Mouse (Mus musculus) embryonic facial prominence, embryonic 13.5 days (tissue): ENCODE data around the gene Gpr3. TPM values are rescaled to one million over a fixed set of nuclear protein-coding genes. Genes with fewer than 3 reads are reported as not detected.
A peak's percentile ranks its signal among the peaks of the same experiment; 100 is the strongest.

Experiments
- ATAC-seq: fragments of 200-750 bp; cut with Nextera tagmentation; 2 replicates; pipeline ENCODE4 v1.8.0; 2017; ENCODE audit warnings: low read depth; ENCODE audit not compliant: insufficient number of reproducible peaks, insufficient read depth, low FRiP score, low TSS enrichment
- H3K27ac ChIP-seq: fragments of 300-500 bp; sonication (generic); 2 replicates; pipeline ENCODE4 v1.5.1; 2015; ENCODE audit warnings: moderate library complexity, mild to moderate bottlenecking, inconsistent platforms
- H3K27me3 ChIP-seq: fragments of 300-500 bp; sonication (generic); 2 replicates; pipeline ENCODE4 v1.6.1; 2015; ENCODE audit warnings: mild to moderate bottlenecking, inconsistent platforms
- H3K36me3 ChIP-seq: fragments of 300-500 bp; sonication (generic); 2 replicates; pipeline ENCODE4 v1.6.1; 2015; ENCODE audit warnings: mild to moderate bottlenecking, inconsistent platforms
- H3K4me1 ChIP-seq: fragments of 300-500 bp; sonication (generic); 2 replicates; pipeline ENCODE4 v1.6.1; 2015; ENCODE audit warnings: inconsistent platforms
- H3K4me2 ChIP-seq: fragments of 300-500 bp; sonication (generic); 2 replicates; pipeline ENCODE4 v1.6.1; 2015; ENCODE audit warnings: moderate library complexity, mild to moderate bottlenecking, inconsistent platforms
- H3K4me3 ChIP-seq: fragments of 300-500 bp; sonication (generic); 2 replicates; pipeline ENCODE4 v1.5.1; 2015; ENCODE audit warnings: mild to moderate bottlenecking, inconsistent platforms
- H3K9ac ChIP-seq: fragments of 300-500 bp; sonication (generic); 2 replicates; pipeline ENCODE4 v1.6.1; 2015; ENCODE audit warnings: mild to moderate bottlenecking, inconsistent platforms
- H3K9me3 ChIP-seq: fragments of 300-500 bp; sonication (generic); 2 replicates; pipeline ENCODE4 v1.6.1; 2016; ENCODE audit warnings: inconsistent platforms
- WGBS: fragments of 180-500 bp; shearing (Covaris S2); methylation state at CpG from one replicate; pipeline ENCODE4 v1.1.7; 2015; ENCODE audit warnings: mixed read lengths; 5-methylcytosine and 5-hydroxymethylcytosine counted together
- polyA plus RNA-seq: library from polyadenylated mRNA; unstranded; fragments of >200 nt; fragmentation: Nextera tagmentation; extraction: Ambion mirVana; gene quantifications from 2 replicates; pipeline ENCODE4 v1.2.1, GENCODE M21; 2015

The Gpr3 gene
- polyA plus RNA-seq, 1 experiment from 2014 or later = 0.15 TPM

GRCm38 (mm10) chr4:133178305-133178704 lies 34.0 kb downstream of the Gpr3 start:
- peaks cover 53% of the 10 kb centered on the region for H3K36me3 ChIP-seq
- ATAC-seq = no peak

DNA sequence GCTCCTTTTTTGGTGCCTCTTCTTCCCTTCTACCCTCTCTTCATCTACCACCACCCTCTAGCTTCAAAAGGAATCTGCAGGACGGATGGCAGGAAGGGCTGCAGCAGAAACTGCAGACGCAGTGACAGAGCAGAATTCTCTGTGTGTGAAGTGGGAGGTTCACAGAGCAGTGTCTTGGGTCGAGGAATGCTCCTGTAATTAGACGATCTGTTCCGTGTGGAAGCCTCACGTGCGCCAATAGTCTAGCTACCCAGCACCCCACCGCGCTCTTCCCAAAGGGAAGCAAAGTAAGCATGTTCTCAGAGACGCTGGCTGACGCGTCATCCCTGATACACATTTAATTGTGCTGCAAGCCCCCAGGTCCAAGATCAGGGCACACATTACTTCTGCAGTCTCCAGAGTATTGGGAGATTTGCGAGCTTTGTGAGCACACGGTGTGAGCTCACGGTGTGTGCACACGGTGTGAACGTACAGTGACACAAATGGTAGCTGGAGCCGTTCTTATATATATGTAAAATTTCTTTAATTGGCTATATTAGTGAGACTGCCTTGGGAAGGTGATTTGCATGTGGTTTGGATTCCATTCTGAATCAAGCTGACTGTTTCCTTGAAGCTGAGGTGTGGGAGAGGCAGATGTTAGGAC lies 35.5 kb downstream of the Gpr3 start:
- H3K9ac ChIP-seq = no peak overlapping the region

More at GRCm38 (mm10) chr4:133178305-133178704, 34.0 kb downstream of the Gpr3 start:
- H3K4me2 ChIP-seq = no peak overlapping the region
- WGBS = 88% methylated on average over 5 of the region's 5 CpGs
- H3K9ac ChIP-seq = no peak overlapping the region
- H3K4me3 ChIP-seq = no peak overlapping the region
- H3K9me3 ChIP-seq = no peaks in the 10 kb centered on the region
- peaks cover 19% of the 10 kb centered on the region for H3K4me1 ChIP-seq
- H3K27me3 ChIP-seq = no peaks in the 10 kb centered on the region
- no peak overlapping the region for H3K27ac ChIP-seq

GRCm38 (mm10) chr4:133175998-133176760 lies 36.2 kb downstream of the Gpr3 start:
- Histone ChIP-seq H3K27me3 (no peaks in the 10 kb centered on the region), H3K9me3 (no peaks in the 10 kb centered on the region), H3K9ac (no peak overlapping the region), H3K4me3 (no peak overlapping the region), H3K27ac (no peak overlapping the region), H3K4me1 (peaks cover 24% of the 10 kb centered on the region), H3K36me3 (peaks cover 41% of the 10 kb centered on the region), H3K4me2 (no peak overlapping the region)
- ATAC-seq = no peak
- WGBS = 38% methylated on average over 14 of the region's 14 CpGs

More for the DNA sequence above, 35.5 kb downstream of the Gpr3 start:
- no peaks in the 10 kb centered on the region for H3K27me3 ChIP-seq
- H3K36me3 ChIP-seq = peaks cover 45% of the 10 kb centered on the region
- ATAC-seq = no peak
- H3K27ac ChIP-seq = no peak overlapping the region
- 76% methylated on average over 18 of the region's 18 CpGs for WGBS
- H3K4me3 ChIP-seq = no peak overlapping the region
- H3K4me1 ChIP-seq = peaks cover 24% of the 10 kb centered on the region
- no peaks in the 10 kb centered on the region for H3K9me3 ChIP-seq
- H3K4me2 ChIP-seq = no peak overlapping the region

- Histone ChIP-seq H3K4me3 (no peak overlapping the region), H3K27me3 (no peaks in the 10 kb centered on the region), H3K36me3 (peaks cover 38% of the 10 kb centered on the region), H3K9me3 (no peaks in the 10 kb centered on the region), H3K27ac (no peak overlapping the region), H3K4me1 (peaks cover 24% of the 10 kb centered on the region), H3K9ac (no peak overlapping the region), H3K4me2 (no peak overlapping the region)
- 85% methylated on average over 7 of the region's 7 CpGs for WGBS
- no peak for ATAC-seq
Measured at GRCm38 (mm10) chr4:133175274-133175673, 37.1 kb downstream of the Gpr3 start.

DNA sequence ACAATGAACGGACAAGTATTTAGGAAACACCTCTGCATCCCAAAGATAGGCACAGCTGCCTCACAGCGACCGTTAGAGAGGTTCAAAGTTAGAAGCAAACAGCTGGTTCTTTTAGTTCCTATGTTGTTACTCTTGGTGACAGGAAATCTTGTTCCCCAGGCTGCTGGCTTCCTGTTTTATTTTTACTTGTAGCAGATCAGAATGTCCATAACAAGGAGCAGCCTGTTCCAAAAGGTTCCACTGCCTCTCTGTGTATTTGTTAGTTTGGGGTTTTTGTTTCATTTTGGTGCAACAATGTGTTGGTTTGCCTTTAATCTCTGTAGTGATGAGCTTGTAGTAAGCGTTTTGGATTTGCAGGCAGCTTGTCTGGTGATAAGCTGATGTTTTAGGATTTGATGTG lies 38.0 kb downstream of the Gpr3 start:
- WGBS = 59% methylated on average over 4 of the region's 4 CpGs
- no peak overlapping the region for H3K4me2 ChIP-seq
- peaks cover 29% of the 10 kb centered on the region for H3K4me1 ChIP-seq
- no peaks in the 10 kb centered on the region for H3K27me3 ChIP-seq
- no peak overlapping the region for H3K27ac ChIP-seq
- H3K36me3 ChIP-seq = peaks cover 29% of the 10 kb centered on the region
- no peaks in the 10 kb centered on the region for H3K9me3 ChIP-seq
- no peak for ATAC-seq
- no peak overlapping the region for H3K4me3 ChIP-seq
- H3K9ac ChIP-seq = no peak overlapping the region

DNA sequence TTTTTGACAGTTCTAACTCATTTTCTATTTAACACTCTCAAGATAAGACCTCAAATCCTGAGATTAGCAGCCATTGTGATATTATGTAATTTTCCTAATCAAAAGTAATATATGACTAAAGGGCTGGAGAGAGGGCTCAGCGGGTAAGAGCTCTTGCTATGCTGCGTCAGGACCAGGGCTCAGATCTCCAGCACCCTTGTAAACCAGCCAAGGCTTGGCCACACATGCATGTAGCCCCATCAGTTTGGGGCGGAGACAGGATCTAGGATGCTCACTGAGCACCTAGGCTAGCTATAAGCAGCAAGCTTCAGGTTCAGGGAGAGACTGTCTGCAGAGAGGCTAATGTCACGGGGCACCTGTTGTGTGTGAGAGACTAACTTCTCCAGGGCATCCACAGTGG lies 39.9 kb downstream of the Gpr3 start:
- no peak for ATAC-seq
- Histone ChIP-seq H3K4me2 (no peak overlapping the region), H3K27me3 (no peaks in the 10 kb centered on the region), H3K36me3 (peaks cover 12% of the 10 kb centered on the region), H3K27ac (no peak overlapping the region), H3K9me3 (no peaks in the 10 kb centered on the region), H3K4me3 (no peak overlapping the region), H3K9ac (no peak overlapping the region), H3K4me1 (peaks cover 32% of the 10 kb centered on the region)
- WGBS = 84% methylated on average over 4 of the region's 4 CpGs

DNA sequence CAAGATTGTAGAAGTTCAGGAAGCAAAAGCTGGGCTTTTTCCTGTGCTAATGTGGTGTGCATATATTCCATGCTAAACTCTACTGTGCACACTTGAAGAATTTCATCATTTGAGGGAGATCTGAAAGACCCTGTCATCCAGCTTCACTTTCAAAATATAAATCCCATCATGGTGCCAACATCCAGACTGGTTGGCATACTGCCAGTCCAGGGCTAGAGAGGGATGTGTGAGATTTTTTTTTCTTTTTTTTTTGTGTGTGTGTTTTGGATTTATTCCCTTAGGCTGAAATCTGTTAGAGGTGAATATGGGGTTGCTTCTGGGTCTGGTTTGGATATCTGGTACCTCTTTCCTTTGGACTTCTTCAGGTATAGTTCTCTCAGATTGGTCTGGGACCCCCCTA lies 41.7 kb downstream of the Gpr3 start:
- Histone ChIP-seq H3K27me3 (no peaks in the 10 kb centered on the region), H3K9me3 (no peaks in the 10 kb centered on the region), H3K36me3 (peaks cover 3% of the 10 kb centered on the region; the same call in 1 of the 2 replicates), H3K27ac (no peak overlapping the region), H3K4me3 (no peak overlapping the region), H3K9ac (no peak overlapping the region), H3K4me1 (peaks cover 25% of the 10 kb centered on the region), H3K4me2 (no peak overlapping the region)
- ATAC-seq = no peak

- H3K4me2 ChIP-seq = no peak overlapping the region
- peaks cover 24% of the 10 kb centered on the region for H3K4me1 ChIP-seq
- H3K36me3 ChIP-seq = peaks cover 6% of the 10 kb centered on the region
- H3K9ac ChIP-seq = no peak overlapping the region
- 64% methylated on average over 3 of the region's 3 CpGs for WGBS
- H3K27ac ChIP-seq = no peak overlapping the region
- ATAC-seq = no peak
- no peaks in the 10 kb centered on the region for H3K27me3 ChIP-seq
- H3K4me3 ChIP-seq = no peak overlapping the region
- H3K9me3 ChIP-seq = no peaks in the 10 kb centered on the region
Measured at GRCm38 (mm10) chr4:133170056-133170524, 42.2 kb downstream of the Gpr3 start.

GRCm38 (mm10) chr4:133169237-133170055 lies 42.9 kb downstream of the Gpr3 start:
- no peaks in the 10 kb centered on the region for H3K9me3 ChIP-seq
- no peak overlapping the region for H3K4me3 ChIP-seq
- no peak overlapping the region for H3K4me2 ChIP-seq
- 86% methylated on average over 10 of the region's 10 CpGs for WGBS
- peak overlapping the region; percentile 16; the same call in 1 of the 2 replicates for H3K27ac ChIP-seq
- H3K36me3 ChIP-seq = peaks cover 11% of the 10 kb centered on the region
- no peak for ATAC-seq
- H3K9ac ChIP-seq = no peak overlapping the region
- no peaks in the 10 kb centered on the region for H3K27me3 ChIP-seq
- peaks cover 24% of the 10 kb centered on the region for H3K4me1 ChIP-seq

DNA sequence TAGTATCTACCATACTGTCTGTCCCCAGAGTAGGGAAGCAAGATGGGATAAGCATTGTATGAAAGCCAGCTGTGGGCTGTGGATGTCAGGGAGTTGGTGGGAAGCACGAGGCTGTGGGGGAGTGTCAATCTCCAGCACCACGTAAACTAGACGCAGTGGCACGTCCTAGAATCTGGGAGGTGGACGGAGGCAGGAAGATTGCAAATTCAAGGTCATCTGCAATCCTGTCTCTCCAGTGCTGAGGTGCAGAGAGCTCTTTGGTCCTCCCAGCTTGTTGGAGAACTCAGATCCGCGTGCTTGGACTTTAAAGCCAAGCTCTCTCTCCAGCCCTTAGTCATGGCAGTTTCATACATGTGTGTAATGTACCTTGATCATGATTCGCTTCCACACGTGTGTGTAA lies 45.6 kb downstream of the Gpr3 start:
- Histone ChIP-seq H3K9ac (no peak overlapping the region), H3K4me2 (no peak overlapping the region), H3K36me3 (peaks cover 17% of the 10 kb centered on the region), H3K9me3 (no peaks in the 10 kb centered on the region), H3K27ac (no peak overlapping the region), H3K4me1 (peaks cover 14% of the 10 kb centered on the region), H3K4me3 (no peak overlapping the region), H3K27me3 (no peaks in the 10 kb centered on the region)
- 85% methylated on average over 9 of the region's 9 CpGs for WGBS
- no peak for ATAC-seq

DNA sequence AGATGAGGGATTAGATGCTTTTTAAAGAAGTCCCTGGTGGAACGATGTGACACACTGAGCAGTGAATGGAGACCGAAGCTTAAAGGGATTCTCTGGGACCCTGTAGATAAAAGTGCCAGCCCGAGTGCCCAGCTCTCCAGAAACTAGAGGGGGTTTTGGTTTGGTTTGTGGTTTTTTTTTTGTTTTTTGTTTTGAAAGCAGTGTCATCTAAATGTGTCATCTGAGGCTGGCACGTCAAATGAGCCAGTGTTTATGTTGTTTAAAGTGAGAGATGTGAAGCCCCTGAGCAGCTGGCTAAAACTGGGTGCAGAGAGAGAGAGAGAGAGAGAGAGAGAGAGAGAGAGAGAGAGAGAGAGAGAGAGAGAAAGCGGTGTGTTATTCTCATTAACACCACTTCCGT lies 50.1 kb downstream of the Gpr3 start:
- 76% methylated on average over 6 of the region's 6 CpGs for WGBS

More for the DNA sequence above, 50.1 kb downstream of the Gpr3 start:
- Histone ChIP-seq H3K4me3 (no peak overlapping the region), H3K9ac (no peak overlapping the region), H3K4me1 (peaks cover 15% of the 10 kb centered on the region), H3K27me3 (no peaks in the 10 kb centered on the region), H3K4me2 (no peak overlapping the region), H3K9me3 (no peaks in the 10 kb centered on the region), H3K27ac (no peak overlapping the region), H3K36me3 (peaks cover 23% of the 10 kb centered on the region)
- ATAC-seq = no peak
